Mouse (Mus musculus) E14TG2a.4 (cell line): Measurements from ENCODE around the gene Smim5.

Source experiments
- CTCF ChIP-seq: conservative IDR thresholded peaks from 2 replicates; pipeline ENCODE4 v1.5.1; 2014; ENCODE audit warnings: low read length
- NANOG ChIP-seq: IDR thresholded peaks from 2 replicates; pipeline ENCODE4 v1.6.1; 2014; ENCODE audit warnings: borderline replicate concordance, low read length, mixed read lengths

DNA sequence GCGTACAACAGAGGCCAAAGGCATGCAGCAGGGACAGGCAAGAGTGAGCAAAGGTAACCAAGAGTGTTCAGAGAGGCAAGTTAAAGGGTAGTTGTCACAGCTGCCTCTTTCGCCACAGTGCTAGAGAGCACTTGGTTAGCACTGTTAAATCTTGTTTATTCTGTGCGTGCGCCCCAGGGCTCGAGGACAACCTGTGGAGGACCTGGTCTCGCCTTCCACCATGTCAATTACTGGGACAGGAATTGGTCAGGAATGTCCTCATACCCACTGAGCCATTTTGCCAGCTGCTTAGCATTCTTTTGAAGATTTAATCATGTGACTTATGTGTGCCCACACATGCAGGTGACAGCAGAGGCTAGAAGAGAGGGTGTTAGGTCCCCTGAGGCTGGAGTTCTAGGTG is 10.6 kb upstream of the Smim5 start:
- TF ChIP-seq CTCF (no peak), NANOG (no peak)
